Mouse (Mus musculus): ENCODE data around the gene Jag1.

The Jag1 gene

GRCm38 (mm10) chr2:137116025-137116674 lies at the start of gene Jag1:
Gene Jag1 (minus strand): TSS chr2:137116644.
- peak; percentile 93 for DNase-seq

- no peak for DNase-seq
Observed at GRCm38 (mm10) chr2:137156018-137156417, 39.6 kb upstream of the Jag1 start.

- no peak for DNase-seq
Observed at GRCm38 (mm10) chr2:137153825-137154224, 37.4 kb upstream of the Jag1 start.

GRCm38 (mm10) chr2:137153172-137153667 lies 36.8 kb upstream of the Jag1 start:
- DNase-seq = no peak

- no peak for DNase-seq
Observed at GRCm38 (mm10) chr2:137150953-137151352, 34.5 kb upstream of the Jag1 start.

GRCm38 (mm10) chr2:137146938-137147666 lies 30.7 kb upstream of the Jag1 start:
- DNase-seq = no peak

GRCm38 (mm10) chr2:137138063-137138462 lies 21.6 kb upstream of the Jag1 start:
- no peak for DNase-seq

GRCm38 (mm10) chr2:137134035-137134434 lies 17.6 kb upstream of the Jag1 start:
- DNase-seq = no peak

GRCm38 (mm10) chr2:137124861-137125260 lies 8.4 kb upstream of the Jag1 start:
- no peak for DNase-seq

GRCm38 (mm10) chr2:137117321-137117690 lies 862 bp upstream of the Jag1 start:
- DNase-seq = peak; percentile 98

GRCm38 (mm10) chr2:137116675-137117320 lies 354 bp upstream of the Jag1 start:
- DNase-seq = peak; percentile 100

- peak; percentile 96 for DNase-seq
Observed at GRCm38 (mm10) chr2:137115241-137116024, 1.0 kb downstream of the Jag1 start.

- DNase-seq = peak; percentile 99
Observed at GRCm38 (mm10) chr2:137114248-137115096, 2.0 kb downstream of the Jag1 start.

- DNase-seq = peak; percentile 94
Observed at GRCm38 (mm10) chr2:137113288-137114061, 3.0 kb downstream of the Jag1 start.

GRCm38 (mm10) chr2:137110214-137110898 lies 6.1 kb downstream of the Jag1 start:
- DNase-seq = peak; percentile 75

GRCm38 (mm10) chr2:137109321-137110213 lies 6.9 kb downstream of the Jag1 start:
- peak; percentile 98 for DNase-seq

- no peak for DNase-seq
Observed at GRCm38 (mm10) chr2:137107946-137108345, 8.5 kb downstream of the Jag1 start.

GRCm38 (mm10) chr2:137107203-137107602 lies 9.2 kb downstream of the Jag1 start:
- DNase-seq = peak; percentile 70

GRCm38 (mm10) chr2:137101074-137101473 lies 15.4 kb downstream of the Jag1 start:
- peak; percentile 99 for DNase-seq

Measured in heart, adult 11 months (tissue).